Mouse (Mus musculus) midbrain, embryonic 14.5 days (tissue): Measurements from ENCODE around the gene Socs3. TPM values are rescaled to one million over a fixed set of nuclear protein-coding genes. Genes with fewer than 3 reads are reported as not detected.

Experiments
- ATAC-seq: fragments of 200-750 bp; cut with Nextera tagmentation; 2 replicates; pipeline ENCODE4 v1.8.0; 2017; ENCODE audit warnings: moderate number of reproducible peaks, moderate library complexity; ENCODE audit not compliant: low FRiP score, low TSS enrichment
- DNase-seq: peaks from one replicate; pipeline ENCODE4 v3.0.0-alpha.2; 2015
- H3K27ac ChIP-seq: fragments of 300-500 bp; sonication (generic); replicated peaks from 2 replicates; pipeline ENCODE4 v1.5.1; 2014; ENCODE audit warnings: mild to moderate bottlenecking, low read depth, low read length, moderate library complexity
- H3K27me3 ChIP-seq: fragments of 300-500 bp; sonication (generic); 2 replicates; pipeline ENCODE4 v1.6.1; 2014; ENCODE audit warnings: low read length, control low read depth, mixed read lengths; ENCODE audit not compliant: control insufficient read depth, insufficient read depth
- H3K36me3 ChIP-seq: fragments of 300-500 bp; sonication (generic); 2 replicates; pipeline ENCODE4 v1.6.1; 2014; ENCODE audit warnings: low read length, control low read depth; ENCODE audit not compliant: control insufficient read depth, insufficient read depth
- H3K4me1 ChIP-seq: fragments of 300-500 bp; sonication (generic); 2 replicates; pipeline ENCODE4 v1.6.1; 2014; ENCODE audit warnings: mild to moderate bottlenecking, antibody characterized with exemption, low read length, control low read depth; ENCODE audit not compliant: control insufficient read depth, insufficient read depth
- H3K4me2 ChIP-seq: fragments of 300-500 bp; sonication (generic); 2 replicates; pipeline ENCODE4 v1.6.1; 2014; ENCODE audit warnings: mild to moderate bottlenecking, low read length, moderate library complexity
- H3K4me3 ChIP-seq: fragments of 300-500 bp; sonication (generic); replicated peaks from 2 replicates; pipeline ENCODE4 v1.5.1; 2014; ENCODE audit warnings: low read depth, low read length
- H3K9ac ChIP-seq: fragments of 300-500 bp; sonication (generic); replicated peaks from 2 replicates; pipeline ENCODE4 v1.6.1; 2014; ENCODE audit warnings: mild to moderate bottlenecking, low read length, moderate library complexity
- H3K9me3 ChIP-seq: fragments of 300-500 bp; sonication (generic); 2 replicates; pipeline ENCODE4 v1.6.1; 2016; ENCODE audit warnings: low read length, control low read depth, mixed read lengths; ENCODE audit not compliant: control insufficient read depth
- WGBS: fragments of 180-500 bp; shearing (Covaris S2); extraction: QIAGEN DNeasy Blood & Tissue Kit; methylation state at CpG from one replicate; pipeline ENCODE4 v1.1.7; 2014; 5-methylcytosine and 5-hydroxymethylcytosine counted together
- polyA plus RNA-seq: library from polyadenylated mRNA; unstranded; fragments of >200 nt; fragmentation: Nextera tagmentation; extraction: Ambion mirVana; gene quantifications from 2 replicates; pipeline ENCODE4 v1.2.1, GENCODE M21; 2014

Socs3 gene
- polyA plus RNA-seq, 1 experiment from 2014 or later = 4.3 TPM

DNA sequence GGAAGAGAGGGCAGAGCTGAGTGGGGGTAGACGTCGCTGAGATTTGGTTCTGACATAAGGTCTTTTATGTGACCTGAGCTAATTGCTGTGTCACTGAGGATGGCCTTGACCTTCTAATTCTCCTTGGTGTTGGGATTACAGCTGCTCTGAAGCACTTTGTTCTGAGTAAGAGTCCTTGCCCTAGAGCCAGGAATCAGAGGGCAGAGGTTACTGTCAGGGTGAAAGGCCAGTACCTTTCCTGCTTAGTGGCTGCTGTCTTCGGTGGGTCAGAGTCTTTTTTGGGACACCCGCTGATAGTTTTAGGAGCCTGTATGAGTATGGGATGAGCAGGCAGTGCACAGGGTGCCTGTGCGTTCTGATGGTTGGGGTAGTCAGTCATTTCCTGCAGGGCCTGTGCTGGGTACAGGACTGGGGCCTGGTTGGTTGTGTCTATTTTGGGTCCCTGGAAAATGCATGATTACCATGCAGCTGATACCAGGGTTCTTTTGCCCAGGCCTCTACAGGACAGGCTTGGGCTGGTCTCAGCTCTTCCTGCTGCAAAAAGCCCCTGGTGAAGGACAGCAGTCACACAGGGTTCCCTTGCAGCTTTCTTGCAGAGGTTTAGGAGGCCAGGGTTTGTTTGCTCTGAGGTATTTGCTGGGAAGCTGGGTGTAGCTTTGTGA, 38.4 kb upstream of the Socs3 start:
- Histone ChIP-seq H3K36me3 (peaks cover 41% of the 10 kb centered on the region), H3K9me3 (no peaks in the 10 kb centered on the region), H3K4me2 (no peak overlapping the region), H3K4me1 (peaks cover 14% of the 10 kb centered on the region; the same call in 1 of the 2 replicates), H3K4me3 (no peak overlapping the region), H3K9ac (no peak overlapping the region; the same call in 1 of the 2 replicates), H3K27me3 (no peaks in the 10 kb centered on the region), H3K27ac (no peak overlapping the region)
- 53% methylated on average over 5 of the region's 5 CpGs for WGBS
- ATAC-seq = no peak
- no peak for DNase-seq

DNA sequence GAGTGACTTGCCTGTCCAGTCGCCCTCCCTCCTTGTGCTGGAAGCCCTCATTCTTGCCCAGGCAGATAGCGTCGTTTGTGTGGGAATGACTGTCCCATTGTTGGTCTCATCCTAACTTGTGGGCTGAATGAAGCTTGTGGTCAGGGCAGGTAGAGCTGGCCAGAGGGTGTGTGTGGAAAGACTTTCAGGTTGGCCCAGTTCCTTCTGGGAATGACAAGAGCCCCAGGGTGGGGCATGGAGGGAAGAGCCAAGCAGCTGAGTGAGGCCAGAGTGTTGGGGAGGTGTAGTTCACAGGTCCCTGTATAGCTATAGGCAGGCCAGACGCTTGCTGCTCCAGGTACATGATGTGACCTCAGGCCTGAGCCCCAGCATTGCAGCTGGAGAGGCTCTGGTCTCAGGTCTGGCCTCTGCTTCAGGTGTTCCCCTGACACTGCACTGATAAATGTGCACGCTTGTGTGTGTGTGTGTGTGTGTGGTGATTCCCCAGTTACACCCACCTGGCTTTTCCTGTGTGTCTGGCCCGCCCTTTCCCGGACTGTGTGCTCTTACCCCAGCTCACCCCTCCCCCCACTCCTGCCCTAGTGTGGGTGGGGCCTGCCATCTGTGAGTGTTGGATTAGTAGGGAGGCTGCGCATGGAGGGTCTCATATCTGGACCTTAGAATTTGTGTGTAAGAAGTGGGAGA, 37.8 kb upstream of the Socs3 start:
- Histone ChIP-seq H3K36me3 (peaks cover 48% of the 10 kb centered on the region), H3K4me1 (peaks cover 14% of the 10 kb centered on the region; the same call in 1 of the 2 replicates), H3K27ac (no peak overlapping the region), H3K27me3 (no peaks in the 10 kb centered on the region), H3K9ac (no peak overlapping the region), H3K4me3 (no peak overlapping the region), H3K4me2 (no peak overlapping the region), H3K9me3 (no peaks in the 10 kb centered on the region)
- WGBS = 77% methylated on average over 8 of the region's 8 CpGs
- DNase-seq (no peak), ATAC-seq (no peak)

DNA sequence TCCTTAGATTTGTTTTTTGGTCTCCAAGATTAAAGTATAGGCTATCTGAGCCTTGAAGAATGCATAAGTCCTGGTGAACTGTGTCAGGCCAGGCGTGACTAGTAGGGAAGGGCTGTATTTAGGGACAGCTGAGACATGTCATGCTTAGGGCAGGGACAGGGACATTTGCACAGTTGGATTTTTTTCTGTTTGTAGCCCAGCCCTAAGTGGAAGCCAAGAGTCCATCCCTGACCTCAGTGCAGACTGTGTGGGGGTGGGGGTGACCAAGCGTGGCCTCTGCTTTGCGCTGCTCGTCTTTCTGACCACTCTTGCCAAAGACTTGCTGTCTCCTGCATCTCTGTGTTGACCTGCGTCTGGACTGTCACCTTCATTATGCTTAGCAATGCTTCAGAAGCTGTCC, 34.4 kb upstream of the Socs3 start:
- peaks cover 76% of the 10 kb centered on the region for H3K36me3 ChIP-seq
- WGBS = 88% methylated on average over 5 of the region's 5 CpGs
- DNase-seq = no peak

DNA sequence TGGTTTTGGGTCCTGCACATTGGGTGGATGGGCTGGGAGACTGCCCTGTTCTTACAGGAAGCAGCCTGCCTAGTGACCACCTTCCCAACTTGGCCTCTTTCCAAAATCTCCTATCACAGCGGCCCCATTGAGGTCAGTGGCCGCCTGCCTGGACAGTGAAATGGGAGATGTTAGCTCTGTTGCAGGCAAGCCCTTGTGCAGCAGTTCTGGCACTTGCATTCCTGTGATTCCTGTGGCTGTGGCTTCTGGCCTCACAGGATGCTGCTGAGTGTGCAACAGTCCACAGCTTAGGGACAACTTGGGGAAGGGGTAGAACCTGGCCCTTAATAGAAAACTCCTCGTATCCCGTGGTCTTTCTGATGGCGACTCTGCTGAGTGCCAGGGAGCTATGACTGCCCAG, 33.9 kb upstream of the Socs3 start:
- no peak overlapping the region for H3K4me3 ChIP-seq
- ATAC-seq (no peak), DNase-seq (no peak)
- H3K9ac ChIP-seq = no peak overlapping the region
- H3K36me3 ChIP-seq = peaks cover 76% of the 10 kb centered on the region
- no peak overlapping the region for H3K27ac ChIP-seq
- no peak overlapping the region for H3K4me2 ChIP-seq
- H3K4me1 ChIP-seq = 0 out of 2 replicates have a peak, but pooled peaks cover 3% of the 10 kb centered on the region
- no peaks in the 10 kb centered on the region for H3K27me3 ChIP-seq
- no peaks in the 10 kb centered on the region for H3K9me3 ChIP-seq
- 85% methylated on average over 5 of the region's 5 CpGs for WGBS

More for the DNA sequence above, 34.4 kb upstream of the Socs3 start:
- H3K4me2 ChIP-seq = no peak overlapping the region
- H3K4me3 ChIP-seq = no peak overlapping the region
- H3K27ac ChIP-seq = no peak overlapping the region
- H3K9ac ChIP-seq = no peak overlapping the region
- H3K9me3 ChIP-seq = no peaks in the 10 kb centered on the region
- H3K27me3 ChIP-seq = no peaks in the 10 kb centered on the region
- H3K4me1 ChIP-seq = 0 out of 2 replicates have a peak, but pooled peaks cover 6% of the 10 kb centered on the region
- no peak for ATAC-seq

DNA sequence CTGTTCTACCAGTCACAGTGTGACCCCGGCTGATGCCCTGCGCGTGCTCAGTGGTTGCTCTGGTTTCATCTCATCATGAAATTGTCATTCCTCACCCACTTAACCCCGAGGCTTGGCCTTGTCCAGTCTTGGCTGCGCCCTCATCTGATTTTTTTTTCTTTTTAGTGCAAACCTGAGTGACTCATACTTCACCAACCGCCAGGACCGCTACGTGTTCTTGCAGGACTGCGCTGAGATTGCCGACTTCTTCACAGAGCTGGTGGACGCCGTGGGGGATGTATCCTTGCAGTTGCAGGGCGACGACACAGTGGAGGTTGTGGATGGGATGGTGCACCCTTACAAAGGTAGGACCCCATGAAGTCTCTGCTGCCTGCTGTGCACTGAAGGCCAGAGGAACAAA, 33.3 kb upstream of the Socs3 start:
- no peak overlapping the region for H3K9ac ChIP-seq
- no peak overlapping the region for H3K4me2 ChIP-seq
- no peak overlapping the region for H3K4me3 ChIP-seq
- peaks cover 81% of the 10 kb centered on the region for H3K36me3 ChIP-seq
- 0 out of 2 replicates have a peak, but pooled peaks cover 3% of the 10 kb centered on the region for H3K4me1 ChIP-seq
- WGBS = 97% methylated on average over 14 of the region's 14 CpGs
- no peaks in the 10 kb centered on the region for H3K9me3 ChIP-seq
- no peaks in the 10 kb centered on the region for H3K27me3 ChIP-seq
- no peak for ATAC-seq
- DNase-seq = no peak
- no peak overlapping the region for H3K27ac ChIP-seq

DNA sequence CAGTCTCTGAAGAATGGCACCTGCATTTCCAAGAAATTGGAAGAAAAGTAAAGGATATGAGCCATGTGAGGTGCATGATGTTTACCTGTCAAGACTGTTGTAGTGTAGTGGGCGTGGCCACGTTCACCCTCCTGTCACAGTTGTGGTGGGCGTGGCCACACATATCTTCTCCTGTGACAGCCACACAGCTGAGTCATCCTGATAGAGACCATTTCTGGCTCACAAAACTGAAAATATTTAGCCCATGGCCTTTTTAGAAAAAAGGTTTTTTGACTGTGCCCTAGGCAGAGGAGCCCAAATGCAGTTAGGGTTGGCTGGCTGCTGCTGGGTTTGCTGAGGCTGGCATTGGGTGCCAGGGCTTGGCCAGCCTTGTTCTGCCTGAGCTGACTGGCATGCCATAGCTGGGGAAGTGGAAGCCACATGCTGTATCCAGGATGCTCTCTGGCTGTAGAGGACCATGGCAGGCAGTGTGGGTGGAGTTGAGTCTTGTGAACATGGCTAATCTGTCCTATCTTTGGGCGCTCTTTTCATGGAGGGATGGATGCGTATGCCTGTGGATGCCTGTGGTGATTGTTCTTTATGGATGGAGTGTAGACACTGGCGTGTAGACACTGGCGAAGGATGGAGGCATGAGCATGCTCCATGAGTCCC, 30.8 kb upstream of the Socs3 start:
- no peak overlapping the region for H3K9ac ChIP-seq
- H3K9me3 ChIP-seq = no peaks in the 10 kb centered on the region
- DNase-seq (no peak), ATAC-seq (no peak)
- H3K4me1 ChIP-seq = no peaks in the 10 kb centered on the region
- no peak overlapping the region for H3K27ac ChIP-seq
- H3K36me3 ChIP-seq = peaks cover 68% of the 10 kb centered on the region
- WGBS = 94% methylated on average over 7 of the region's 7 CpGs
- no peak overlapping the region for H3K4me2 ChIP-seq
- no peak overlapping the region for H3K4me3 ChIP-seq
- H3K27me3 ChIP-seq = no peaks in the 10 kb centered on the region

DNA sequence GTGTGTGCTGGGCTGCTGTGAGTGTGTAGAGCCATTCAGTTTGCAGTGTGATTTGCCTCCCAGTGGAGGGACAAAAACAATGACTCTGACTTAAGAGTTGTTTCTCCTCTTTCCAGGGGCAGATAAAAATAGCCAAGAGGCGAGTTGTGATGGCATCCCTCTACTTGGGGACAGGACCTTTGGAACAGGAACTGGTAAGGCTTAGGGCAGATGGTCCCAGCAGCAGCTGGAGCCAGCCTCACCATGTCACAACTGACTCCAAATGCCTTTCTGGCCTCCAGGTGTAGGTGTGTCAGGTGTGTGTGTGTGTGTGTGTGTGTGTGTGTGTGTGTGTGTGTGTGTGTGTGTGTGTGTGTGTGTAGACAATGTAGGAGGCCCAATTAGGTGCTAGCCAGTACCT, 30.2 kb upstream of the Socs3 start:
- H3K4me1 ChIP-seq = no peaks in the 10 kb centered on the region
- ATAC-seq = no peak
- H3K4me3 ChIP-seq = no peak overlapping the region
- WGBS = 78% methylated on average over 1 of the region's 1 CpGs
- peaks cover 62% of the 10 kb centered on the region for H3K36me3 ChIP-seq
- no peak overlapping the region for H3K4me2 ChIP-seq
- H3K9ac ChIP-seq = no peak overlapping the region
- DNase-seq = no peak
- no peak overlapping the region for H3K27ac ChIP-seq
- H3K27me3 ChIP-seq = no peaks in the 10 kb centered on the region
- no peaks in the 10 kb centered on the region for H3K9me3 ChIP-seq

DNA sequence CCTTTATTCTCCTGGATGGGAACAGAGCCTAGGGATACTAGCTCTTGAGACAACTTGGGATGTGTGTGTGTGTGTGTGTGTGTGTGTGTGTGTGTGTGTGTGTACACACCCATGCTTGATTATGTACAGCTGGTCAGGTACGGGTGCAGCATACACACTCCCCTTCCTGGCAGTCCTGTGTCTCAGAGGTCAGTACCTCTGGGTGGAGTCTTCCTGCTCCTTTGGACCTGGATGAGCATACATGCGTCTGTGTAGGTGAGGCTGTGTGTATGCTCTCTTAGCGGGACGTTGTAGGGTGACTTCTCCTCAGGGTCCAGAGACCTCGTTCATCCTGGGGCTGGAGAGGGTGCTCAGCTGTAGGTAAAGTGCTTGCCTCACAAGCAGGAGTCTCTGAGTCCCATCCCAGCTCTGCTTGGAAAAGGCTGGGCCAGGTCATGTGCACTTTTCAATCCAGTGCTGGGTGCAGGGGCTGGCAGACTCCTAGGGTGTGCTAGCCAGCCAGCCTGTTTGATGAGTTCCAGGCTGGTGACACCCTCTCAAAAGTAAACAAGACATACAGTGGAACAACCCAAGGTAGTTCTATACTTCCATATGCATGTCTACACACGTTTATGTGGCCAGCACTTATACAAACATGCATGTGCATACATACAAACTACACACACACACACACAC, 29.6 kb upstream of the Socs3 start:
- Histone ChIP-seq H3K4me3 (no peak overlapping the region), H3K4me2 (no peak overlapping the region), H3K36me3 (peaks cover 55% of the 10 kb centered on the region), H3K9me3 (no peaks in the 10 kb centered on the region), H3K9ac (no peak overlapping the region), H3K4me1 (no peaks in the 10 kb centered on the region), H3K27ac (no peak overlapping the region), H3K27me3 (no peaks in the 10 kb centered on the region)
- WGBS = 90% methylated on average over 6 of the region's 6 CpGs
- ATAC-seq (no peak), DNase-seq (no peak)
